Mouse (Mus musculus) lung, postnatal 25 days (tissue): ENCODE data around the gene Gtpbp8.

Experiments used
- DNase-seq: peaks from one replicate; pipeline ENCODE4 v3.0.0; 2022; ENCODE audit warnings: low spot score

The Gtpbp8 gene

DNA sequence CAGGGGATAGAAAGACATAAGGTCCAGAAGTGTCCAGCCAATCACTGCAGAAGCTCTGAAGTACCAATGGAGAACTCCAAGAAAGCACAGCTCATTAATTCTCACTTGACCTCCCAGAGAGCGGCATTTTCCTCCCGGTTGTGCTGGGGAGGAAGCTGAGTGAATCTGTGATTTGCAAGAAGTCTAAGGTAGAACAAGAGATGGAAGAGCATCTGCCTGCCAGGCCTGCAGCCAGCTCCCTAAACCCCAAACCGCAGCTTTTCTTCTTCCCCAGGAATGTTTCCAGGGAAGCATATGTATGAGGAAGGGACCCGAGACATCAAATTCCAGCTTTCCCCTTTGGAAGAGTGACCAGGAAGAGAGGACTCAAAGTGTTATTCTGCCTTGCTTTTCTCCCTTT is 57.7 kb downstream of the Gtpbp8 start:
- DNase-seq = no peak

DNA sequence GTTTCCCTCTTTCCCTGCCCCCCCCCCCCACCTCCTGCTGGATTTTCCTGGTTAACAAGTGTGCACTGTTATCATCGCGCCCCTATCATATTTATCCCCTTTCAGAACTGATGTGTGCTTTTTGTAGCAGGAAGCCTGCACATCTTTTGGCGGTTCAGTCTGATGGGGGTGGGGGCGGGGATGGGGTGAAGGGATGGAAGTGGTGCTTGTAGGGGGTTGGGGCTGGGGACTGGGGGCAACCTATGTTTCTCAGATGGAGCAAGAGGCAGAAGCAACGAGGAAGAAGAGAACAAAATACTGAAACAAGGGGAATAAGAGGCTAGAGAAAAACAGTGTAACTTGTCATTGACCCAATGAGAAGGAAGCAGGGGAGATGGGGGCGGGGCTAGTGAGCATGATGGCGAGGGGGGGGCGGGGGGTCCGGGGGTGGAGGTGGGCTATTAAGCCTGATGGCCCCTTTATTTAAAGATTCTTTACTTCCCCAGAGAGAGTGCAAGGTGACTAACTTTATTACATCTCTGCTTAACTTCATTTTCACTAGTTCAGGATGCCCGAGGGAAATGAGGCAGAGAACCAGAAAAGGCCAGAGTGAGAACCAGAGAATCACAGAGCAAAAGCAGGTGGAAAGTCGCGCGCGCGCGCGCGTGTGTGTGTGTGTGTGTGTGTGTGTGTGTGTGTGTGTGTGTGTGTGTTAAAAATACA is 58.3 kb downstream of the Gtpbp8 start:
- DNase-seq = no peak

DNA sequence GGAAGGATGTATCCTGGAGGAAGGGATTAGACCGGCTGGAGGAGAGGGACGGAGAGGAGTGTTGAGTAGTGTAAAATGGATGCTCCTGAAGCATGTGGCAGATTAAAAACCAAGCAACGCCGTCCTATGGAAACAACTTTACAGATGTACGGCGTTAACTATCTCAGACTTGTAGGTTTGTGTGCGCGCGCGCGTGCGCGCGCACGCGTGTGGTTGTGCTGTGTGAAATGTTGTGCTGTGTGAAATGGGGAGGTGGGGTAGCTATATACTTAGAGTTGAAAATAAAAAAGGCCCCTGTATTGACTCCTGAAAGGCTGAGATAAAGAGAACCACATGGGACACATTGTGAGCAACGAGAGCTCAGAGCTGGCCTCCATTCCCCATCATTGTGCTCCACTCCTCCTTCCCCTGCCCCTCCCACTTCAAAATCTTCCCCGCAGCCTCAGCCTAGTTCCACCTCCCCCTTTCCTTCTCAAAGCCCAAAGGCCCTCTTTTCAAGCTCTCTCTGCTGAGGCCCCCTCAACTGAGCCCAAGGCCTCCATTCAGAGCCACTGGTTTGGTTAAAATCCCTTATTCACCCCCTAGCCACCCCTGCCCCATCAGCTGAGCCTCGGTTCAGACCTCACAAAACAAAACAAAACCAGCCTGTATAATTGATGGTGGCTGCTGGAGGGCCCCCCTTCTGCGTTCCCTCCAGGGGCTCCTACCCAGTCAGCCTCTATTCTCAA is 59.0 kb downstream of the Gtpbp8 start:
- no peak for DNase-seq
